Mouse (Mus musculus): ENCODE measurements at regions not wholly inside any gene's neighbourhood (a gene's known extent, or its start where the extent isn't known, plus 50 kb on each side); places are given as distances from the start of the nearest gene placed in this dataset.

- Histone ChIP-seq H3K4me2 (ENCODE audit: low read depth, low read length) (no peak overlapping the region), H3K4me1 (ENCODE audit: control insufficient read depth, low read depth, low read length) (no peaks in the 10 kb centered on the region), H3K36me3 (ENCODE audit: control insufficient read depth, insufficient read depth) (no peaks in the 10 kb centered on the region), H3K9me3 (replicated peaks; ENCODE audit: control insufficient read depth, low read length) (no peaks in the 10 kb centered on the region), H3K27ac (ENCODE audit: low read length) (no peak overlapping the region), H3K4me3 (ENCODE audit: low read depth, low read length) (no peak overlapping the region), H3K9ac (ENCODE audit: low read depth, low read length) (no peak overlapping the region; the same call in 1 of the 2 replicates), H3K27me3 (ENCODE audit: control insufficient read depth, insufficient read depth, low read depth, low read length) (no peaks in the 10 kb centered on the region)
- 48% methylated on average over 4 of the region's 4 CpGs for WGBS (ENCODE audit: insufficient replicate concordance)
- no peak for ATAC-seq (ENCODE audit: low read depth)
Observed at GRCm38 (mm10) chr12:54374060-54374459, 170.4 kb upstream of the Egln3 start.

DNA sequence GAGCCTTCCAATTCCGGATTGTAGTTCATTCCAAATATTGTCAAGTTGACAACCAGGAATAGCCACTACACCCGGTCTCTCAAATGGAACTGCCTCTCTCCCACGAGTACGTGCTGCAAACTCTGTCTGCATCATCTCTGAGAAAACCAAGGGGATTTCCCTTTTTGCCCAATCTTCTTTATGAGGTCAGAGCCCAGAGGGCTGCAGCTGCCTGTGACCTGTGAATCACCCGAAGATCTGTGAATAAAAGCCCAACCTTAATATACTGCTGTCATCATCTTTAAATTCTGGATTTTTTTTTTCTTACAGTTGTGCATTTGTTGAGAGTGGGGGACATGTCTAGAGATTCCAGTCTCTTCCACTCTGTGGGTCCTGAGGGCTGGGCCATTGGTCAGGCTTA is 165.6 kb upstream of the Egln3 start:
- Histone ChIP-seq H3K4me3 (ENCODE audit: low read depth, low read length) (no peak overlapping the region), H3K27me3 (ENCODE audit: control insufficient read depth, insufficient read depth, low read depth, low read length) (no peaks in the 10 kb centered on the region), H3K9ac (ENCODE audit: low read depth, low read length) (no peak overlapping the region), H3K27ac (ENCODE audit: low read length) (no peak overlapping the region), H3K36me3 (ENCODE audit: control insufficient read depth, insufficient read depth) (no peaks in the 10 kb centered on the region), H3K9me3 (replicated peaks; ENCODE audit: control insufficient read depth, low read length) (no peaks in the 10 kb centered on the region), H3K4me2 (ENCODE audit: low read depth, low read length) (no peak overlapping the region), H3K4me1 (ENCODE audit: control insufficient read depth, low read depth, low read length) (no peaks in the 10 kb centered on the region)
- ATAC-seq (ENCODE audit: low read depth): no peak
- WGBS (ENCODE audit: insufficient replicate concordance): 39% methylated on average over 5 of the region's 5 CpGs

GRCm38 (mm10) chr12:54364381-54365095 is 160.9 kb upstream of the Egln3 start:
- H3K36me3 ChIP-seq (ENCODE audit: control insufficient read depth, insufficient read depth): no peaks in the 10 kb centered on the region
- ATAC-seq (ENCODE audit: low read depth): no peak
- no peak overlapping the region for H3K4me3 ChIP-seq (ENCODE audit: low read depth, low read length)
- WGBS (ENCODE audit: insufficient replicate concordance): 71% methylated on average over 11 of the region's 11 CpGs
- no peak overlapping the region for H3K9ac ChIP-seq (ENCODE audit: low read depth, low read length)
- no peaks in the 10 kb centered on the region for H3K27me3 ChIP-seq (ENCODE audit: control insufficient read depth, insufficient read depth, low read depth, low read length)
- H3K27ac ChIP-seq (ENCODE audit: low read length): no peak overlapping the region
- no peak overlapping the region for H3K4me2 ChIP-seq (ENCODE audit: low read depth, low read length)
- H3K9me3 ChIP-seq (replicated peaks; ENCODE audit: control insufficient read depth, low read length): no peaks in the 10 kb centered on the region
- H3K4me1 ChIP-seq (ENCODE audit: control insufficient read depth, low read depth, low read length): no peaks in the 10 kb centered on the region

- H3K4me2 ChIP-seq (ENCODE audit: low read depth, low read length): no peak overlapping the region
- no peak overlapping the region for H3K4me3 ChIP-seq (ENCODE audit: low read depth, low read length)
- H3K27me3 ChIP-seq (ENCODE audit: control insufficient read depth, insufficient read depth, low read depth, low read length): no peaks in the 10 kb centered on the region
- no peak overlapping the region for H3K27ac ChIP-seq (ENCODE audit: low read length)
- H3K4me1 ChIP-seq (ENCODE audit: control insufficient read depth, low read depth, low read length): no peaks in the 10 kb centered on the region
- H3K9me3 ChIP-seq (replicated peaks; ENCODE audit: control insufficient read depth, low read length): no peaks in the 10 kb centered on the region
- WGBS (ENCODE audit: insufficient replicate concordance): 62% methylated on average over 4 of the region's 4 CpGs
- no peak overlapping the region for H3K9ac ChIP-seq (ENCODE audit: low read depth, low read length)
- ATAC-seq (ENCODE audit: low read depth): no peak
- no peaks in the 10 kb centered on the region for H3K36me3 ChIP-seq (ENCODE audit: control insufficient read depth, insufficient read depth)
Observed at GRCm38 (mm10) chr12:54361762-54362161, 158.1 kb upstream of the Egln3 start.

- Histone ChIP-seq H3K4me3 (ENCODE audit: low read depth, low read length) (no peak overlapping the region), H3K9me3 (replicated peaks; ENCODE audit: control insufficient read depth, low read length) (no peaks in the 10 kb centered on the region), H3K36me3 (ENCODE audit: control insufficient read depth, insufficient read depth) (no peaks in the 10 kb centered on the region), H3K4me2 (ENCODE audit: low read depth, low read length) (no peak overlapping the region), H3K27ac (ENCODE audit: low read length) (no peak overlapping the region), H3K27me3 (ENCODE audit: control insufficient read depth, insufficient read depth, low read depth, low read length) (no peaks in the 10 kb centered on the region), H3K9ac (ENCODE audit: low read depth, low read length) (no peak overlapping the region), H3K4me1 (ENCODE audit: control insufficient read depth, low read depth, low read length) (no peaks in the 10 kb centered on the region; the same call in 1 of the 2 replicates)
- 59% methylated on average over 6 of the region's 6 CpGs for WGBS (ENCODE audit: insufficient replicate concordance)
- ATAC-seq (ENCODE audit: low read depth): peak; percentile 47; the same call in 1 of the 2 replicates
Observed at GRCm38 (mm10) chr12:54354187-54354586, 150.5 kb upstream of the Egln3 start.

DNA sequence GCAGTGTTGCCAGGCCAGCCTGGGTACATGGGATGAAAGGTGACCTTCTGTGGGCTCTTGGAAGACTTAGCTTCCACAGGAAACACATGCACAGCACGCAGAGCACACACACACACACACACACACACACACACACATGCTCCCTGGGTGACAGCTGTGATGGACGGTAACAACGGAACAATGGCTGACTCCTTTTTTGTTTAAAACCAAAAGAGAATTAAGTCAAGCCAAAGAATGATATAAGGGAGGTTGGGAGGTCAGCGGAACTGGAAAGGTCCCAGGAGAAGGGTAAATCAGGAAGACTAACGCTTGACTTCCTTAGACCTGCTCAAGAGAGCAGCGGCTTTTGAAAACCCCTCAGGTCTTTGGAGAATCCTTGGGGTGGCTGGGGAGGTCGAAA is 150.0 kb upstream of the Egln3 start:
- Histone ChIP-seq H3K4me1 (ENCODE audit: control insufficient read depth, low read depth, low read length) (no peaks in the 10 kb centered on the region; the same call in 1 of the 2 replicates), H3K27me3 (ENCODE audit: control insufficient read depth, insufficient read depth, low read depth, low read length) (no peaks in the 10 kb centered on the region), H3K4me3 (ENCODE audit: low read depth, low read length) (no peak overlapping the region), H3K9ac (ENCODE audit: low read depth, low read length) (no peak overlapping the region), H3K27ac (ENCODE audit: low read length) (no peak overlapping the region), H3K4me2 (ENCODE audit: low read depth, low read length) (no peak overlapping the region), H3K9me3 (replicated peaks; ENCODE audit: control insufficient read depth, low read length) (no peaks in the 10 kb centered on the region), H3K36me3 (ENCODE audit: control insufficient read depth, insufficient read depth) (no peaks in the 10 kb centered on the region)
- no peak for ATAC-seq (ENCODE audit: low read depth)
- WGBS (ENCODE audit: insufficient replicate concordance): 51% methylated on average over 7 of the region's 7 CpGs

DNA sequence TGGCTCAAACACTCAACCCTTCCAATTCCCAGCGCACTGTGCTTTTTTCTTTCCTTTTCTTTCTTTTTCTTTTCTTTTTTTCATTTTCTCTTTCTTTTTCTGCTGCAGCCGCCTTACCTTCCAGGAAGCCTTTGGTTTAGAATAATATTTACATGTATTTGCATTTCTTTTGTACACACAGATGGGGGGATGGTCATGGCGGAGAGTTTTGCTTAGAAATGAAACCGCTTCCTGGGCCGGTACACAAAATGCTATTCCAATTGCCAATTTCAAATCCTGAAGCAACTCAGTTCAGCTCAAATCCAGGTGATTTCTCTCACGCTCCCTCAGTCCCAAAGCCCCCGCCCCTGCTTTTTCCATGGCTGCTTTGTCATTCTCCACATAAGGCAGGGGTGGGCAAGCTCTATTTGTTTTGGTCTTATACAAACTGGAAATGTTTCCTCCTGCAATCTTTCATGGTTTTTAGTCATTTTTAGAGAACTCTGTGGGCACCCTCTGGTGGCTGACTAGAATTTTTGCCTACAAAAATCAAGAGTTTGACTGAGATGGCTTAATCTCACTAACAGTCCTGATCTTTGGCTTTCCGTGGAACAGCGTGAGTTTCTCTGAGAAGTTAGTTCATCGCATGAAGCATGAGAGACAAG is 149.4 kb upstream of the Egln3 start:
- Histone ChIP-seq H3K9ac (ENCODE audit: low read depth, low read length) (no peak overlapping the region), H3K4me1 (ENCODE audit: control insufficient read depth, low read depth, low read length) (no peaks in the 10 kb centered on the region; the same call in 1 of the 2 replicates), H3K9me3 (replicated peaks; ENCODE audit: control insufficient read depth, low read length) (no peaks in the 10 kb centered on the region), H3K36me3 (ENCODE audit: control insufficient read depth, insufficient read depth) (no peaks in the 10 kb centered on the region), H3K27me3 (ENCODE audit: control insufficient read depth, insufficient read depth, low read depth, low read length) (no peaks in the 10 kb centered on the region), H3K27ac (ENCODE audit: low read length) (no peak overlapping the region), H3K4me2 (ENCODE audit: low read depth, low read length) (no peak overlapping the region), H3K4me3 (ENCODE audit: low read depth, low read length) (no peak overlapping the region)
- ATAC-seq (ENCODE audit: low read depth): no peak
- WGBS (ENCODE audit: insufficient replicate concordance): 63% methylated on average over 10 of the region's 10 CpGs

- WGBS (ENCODE audit: insufficient replicate concordance): 57% methylated on average over 1 of the region's 1 CpGs
- ATAC-seq (ENCODE audit: low read depth): no peak
Observed at GRCm38 (mm10) chr12:54350293-54350692, 146.6 kb upstream of the Egln3 start.

DNA sequence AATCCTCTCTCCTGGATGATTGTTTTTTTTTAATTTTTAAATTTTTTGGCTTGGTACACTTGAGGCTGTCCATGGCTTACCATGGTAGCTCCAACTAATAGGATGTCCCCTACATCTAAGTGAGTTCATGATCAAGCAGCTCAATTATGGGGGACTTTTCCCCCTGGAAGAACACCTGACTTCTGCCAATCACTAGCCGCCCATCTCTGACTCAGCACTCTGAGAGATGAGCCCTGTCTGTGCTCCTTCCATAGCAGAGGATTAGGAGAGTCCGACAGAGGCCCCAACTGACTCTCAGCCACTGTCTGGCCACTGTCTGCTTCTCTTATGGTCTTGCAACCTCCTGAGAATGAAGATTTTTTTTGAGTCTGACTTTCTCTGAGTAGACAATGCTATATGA is 145.7 kb upstream of the Egln3 start:
- no peak overlapping the region for H3K9ac ChIP-seq (ENCODE audit: low read depth, low read length)
- H3K4me1 ChIP-seq (ENCODE audit: control insufficient read depth, low read depth, low read length): no peaks in the 10 kb centered on the region
- no peak overlapping the region for H3K27ac ChIP-seq (ENCODE audit: low read length)
- H3K27me3 ChIP-seq (ENCODE audit: control insufficient read depth, insufficient read depth, low read depth, low read length): no peaks in the 10 kb centered on the region
- 51% methylated on average over 2 of the region's 2 CpGs for WGBS (ENCODE audit: insufficient replicate concordance)
- no peak overlapping the region for H3K4me3 ChIP-seq (ENCODE audit: low read depth, low read length)
- H3K4me2 ChIP-seq (ENCODE audit: low read depth, low read length): no peak overlapping the region
- H3K9me3 ChIP-seq (replicated peaks; ENCODE audit: control insufficient read depth, low read length): no peaks in the 10 kb centered on the region
- no peak for ATAC-seq (ENCODE audit: low read depth)
- H3K36me3 ChIP-seq (ENCODE audit: control insufficient read depth, insufficient read depth): no peaks in the 10 kb centered on the region

More at GRCm38 (mm10) chr12:54350293-54350692, 146.6 kb upstream of the Egln3 start:
- Histone ChIP-seq H3K36me3 (ENCODE audit: control insufficient read depth, insufficient read depth) (no peaks in the 10 kb centered on the region), H3K27ac (ENCODE audit: low read length) (no peak overlapping the region), H3K4me3 (ENCODE audit: low read depth, low read length) (no peak overlapping the region), H3K9ac (ENCODE audit: low read depth, low read length) (no peak overlapping the region), H3K4me2 (ENCODE audit: low read depth, low read length) (no peak overlapping the region), H3K27me3 (ENCODE audit: control insufficient read depth, insufficient read depth, low read depth, low read length) (no peaks in the 10 kb centered on the region), H3K9me3 (replicated peaks; ENCODE audit: control insufficient read depth, low read length) (no peaks in the 10 kb centered on the region), H3K4me1 (ENCODE audit: control insufficient read depth, low read depth, low read length) (no peaks in the 10 kb centered on the region; the same call in 1 of the 2 replicates)

Data from liver, embryonic 16.5 days (tissue).